Comparison of ENCODE assay signal across 17 mouse cellular contexts in the genomic region with DNA sequence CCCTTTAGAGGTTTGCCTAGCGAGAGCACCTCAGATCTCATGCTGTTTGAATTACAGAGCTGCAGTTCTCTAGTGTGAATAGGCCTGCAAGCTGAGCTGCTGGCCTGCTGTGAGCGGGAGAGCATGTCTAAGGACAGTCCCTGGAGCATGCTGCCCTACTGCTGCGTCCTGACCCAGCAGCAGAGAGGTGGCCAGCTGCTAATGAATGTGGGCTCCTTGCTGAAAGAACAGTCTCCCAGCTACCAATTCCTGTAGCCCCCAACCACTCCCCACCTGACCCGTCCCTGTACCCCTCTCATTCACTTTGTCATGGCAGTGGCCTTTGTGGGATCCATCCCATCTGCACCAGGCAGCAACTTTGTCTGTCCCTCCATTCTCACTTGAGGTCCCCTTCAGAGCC.
DNase-seq lines count a peak whose midpoint lies in the region; ATAC-seq and TF ChIP-seq lines count a peak whose summit lies in the region.
"Had no signal": no experiment of that assay in that cellular context is flagged by ENCODE, and none has a peak within 500 bp of the region (broad histone marks: within the 10 kb centered on the region; RNA-seq: fewer than 3 reads in every experiment).

No protein-coding gene starts in this region.

- H3K4me2 ChIP-seq in hindbrain, postnatal 0 days (ENCODE audit: low read depth, low read length) = no peak overlapping the region
- no peak overlapping the region for H3K4me2 ChIP-seq in hindbrain, embryonic 12.5 days (replicated peaks)
- H3K4me2 ChIP-seq in neural tube, embryonic 12.5 days (replicated peaks) = no peak overlapping the region
- H3K4me2 ChIP-seq: intestine, embryonic 15.5 days; kidney, embryonic 15.5 days; lung, embryonic 15.5 days had no signal

- no peak for ATAC-seq in hindbrain, postnatal 0 days
- ATAC-seq in hindbrain, embryonic 12.5 days (ENCODE audit: low FRiP score) = 0 out of 2 replicates have a peak, but pooled peaks have one; percentile 35
- ATAC-seq in neural tube, embryonic 12.5 days (ENCODE audit: low FRiP score, low read depth) = peak; percentile 71
- ATAC-seq: intestine, embryonic 15.5 days had no signal

- no peak overlapping the region for H3K9ac ChIP-seq in hindbrain, postnatal 0 days (replicated peaks; ENCODE audit: low read length)
- H3K9ac ChIP-seq in hindbrain, embryonic 12.5 days = 0 out of 2 replicates have a peak overlapping the region, but pooled peaks have one; percentile 8
- H3K9ac ChIP-seq in neural tube, embryonic 12.5 days = no peak overlapping the region
- H3K9ac ChIP-seq: intestine, embryonic 15.5 days; kidney, embryonic 15.5 days; lung, embryonic 15.5 days had no signal

- peak overlapping the region; percentile 57; the same call in 1 of the 2 replicates for H3K27ac ChIP-seq in hindbrain, embryonic 10.5 days
- no peak overlapping the region for H3K27ac ChIP-seq in hindbrain, postnatal 0 days
- H3K27ac ChIP-seq in embryonic facial prominence, embryonic 10.5 days (replicated peaks) = peak overlapping the region; percentile 24; the same call in 1 of the 2 replicates
- H3K27ac ChIP-seq in hindbrain, embryonic 12.5 days = peak overlapping the region; percentile 55
- H3K27ac ChIP-seq in neural tube, embryonic 12.5 days = no peak overlapping the region
- H3K27ac ChIP-seq: heart, embryonic 10.5 days; intestine, embryonic 15.5 days; kidney, embryonic 15.5 days; lung, embryonic 15.5 days had no signal

- no peaks in the 10 kb centered on the region for H3K36me3 ChIP-seq in hindbrain, embryonic 10.5 days
- no peaks in the 10 kb centered on the region for H3K36me3 ChIP-seq in hindbrain, postnatal 0 days (ENCODE audit: insufficient read depth, low read length)
- H3K36me3 ChIP-seq in embryonic facial prominence, embryonic 10.5 days (replicated peaks) = no peaks in the 10 kb centered on the region
- H3K36me3 ChIP-seq in hindbrain, embryonic 12.5 days = no peaks in the 10 kb centered on the region
- no peaks in the 10 kb centered on the region for H3K36me3 ChIP-seq in neural tube, embryonic 12.5 days
- H3K36me3 ChIP-seq: heart, embryonic 10.5 days; intestine, embryonic 15.5 days; kidney, embryonic 15.5 days; lung, embryonic 15.5 days had no signal

- WGBS in hindbrain, embryonic 10.5 days = 5% methylated on average over 4 of the region's 4 CpGs
- WGBS in hindbrain, postnatal 0 days = 21% methylated on average over 4 of the region's 4 CpGs
- 14% methylated on average over 4 of the region's 4 CpGs for WGBS in embryonic facial prominence, embryonic 10.5 days
- WGBS in hindbrain, embryonic 12.5 days = 18% methylated on average over 4 of the region's 4 CpGs
- WGBS in neural tube, embryonic 12.5 days = 10% methylated on average over 4 of the region's 4 CpGs

- peaks cover 9% of the 10 kb centered on the region; the same call in 1 of the 2 replicates for H3K27me3 ChIP-seq in hindbrain, embryonic 10.5 days (ENCODE audit: insufficient read depth, poor library complexity, severe bottlenecking)
- no peaks in the 10 kb centered on the region for H3K27me3 ChIP-seq in hindbrain, postnatal 0 days (ENCODE audit: insufficient read depth, low read length)
- H3K27me3 ChIP-seq in embryonic facial prominence, embryonic 10.5 days (replicated peaks; ENCODE audit: low read depth, poor library complexity, severe bottlenecking) = peaks cover 14% of the 10 kb centered on the region
- no peaks in the 10 kb centered on the region for H3K27me3 ChIP-seq in hindbrain, embryonic 12.5 days
- no peaks in the 10 kb centered on the region for H3K27me3 ChIP-seq in neural tube, embryonic 12.5 days (replicated peaks)
- H3K27me3 ChIP-seq: intestine, embryonic 15.5 days; kidney, embryonic 15.5 days; lung, embryonic 15.5 days had no signal

- H3K4me3 ChIP-seq in hindbrain, embryonic 10.5 days = no peak overlapping the region
- H3K4me3 ChIP-seq in hindbrain, postnatal 0 days (ENCODE audit: low read length) = no peak overlapping the region
- H3K4me3 ChIP-seq in embryonic facial prominence, embryonic 10.5 days = no peak overlapping the region
- H3K4me3 ChIP-seq in hindbrain, embryonic 12.5 days = no peak overlapping the region
- no peak overlapping the region for H3K4me3 ChIP-seq in neural tube, embryonic 12.5 days
- H3K4me3 ChIP-seq: heart, embryonic 10.5 days; intestine, embryonic 15.5 days; kidney, embryonic 15.5 days; lung, embryonic 15.5 days had no signal

- H3K4me1 ChIP-seq in hindbrain, embryonic 10.5 days (replicated peaks) = peaks cover 39% of the 10 kb centered on the region
- H3K4me1 ChIP-seq in hindbrain, postnatal 0 days (ENCODE audit: insufficient read depth, low read length) = peaks cover 12% of the 10 kb centered on the region
- peaks cover 33% of the 10 kb centered on the region for H3K4me1 ChIP-seq in embryonic facial prominence, embryonic 10.5 days
- H3K4me1 ChIP-seq in hindbrain, embryonic 12.5 days = peaks cover 34% of the 10 kb centered on the region
- peaks cover 40% of the 10 kb centered on the region for H3K4me1 ChIP-seq in neural tube, embryonic 12.5 days
- H3K4me1 ChIP-seq: intestine, embryonic 15.5 days had no signal

- peak; percentile 23 for DNase-seq in hindbrain, embryonic 10.5 days (ENCODE audit: low spot score)
- no peak for DNase-seq in hindbrain, postnatal 0 days (ENCODE audit: low spot score)
- no peak for DNase-seq in embryonic facial prominence, embryonic 10.5 days (ENCODE audit: low spot score)
- no peak for DNase-seq in gastrocnemius, postnatal 4 days (ENCODE audit: low spot score in 2 of 2)
- no peak for DNase-seq in adrenal gland, adult 18-20 months (ENCODE audit: low spot score in 2 of 2)
- no peak for DNase-seq in cerebellum, postnatal 4 days (ENCODE audit: low spot score in 2 of 2)
- DNase-seq: adrenal gland, postnatal 10 days; cerebellum, adult 9-11 months; gastrocnemius, postnatal 10 days; spleen, adult 18-20 months; thymus, postnatal 14 days had no signal

- no peaks in the 10 kb centered on the region for H3K9me3 ChIP-seq in hindbrain, embryonic 10.5 days
- no peaks in the 10 kb centered on the region for H3K9me3 ChIP-seq in hindbrain, postnatal 0 days (ENCODE audit: low read length)
- no peaks in the 10 kb centered on the region for H3K9me3 ChIP-seq in embryonic facial prominence, embryonic 10.5 days
- H3K9me3 ChIP-seq in hindbrain, embryonic 12.5 days (replicated peaks) = no peaks in the 10 kb centered on the region
- H3K9me3 ChIP-seq in neural tube, embryonic 12.5 days = no peaks in the 10 kb centered on the region
- H3K9me3 ChIP-seq: heart, embryonic 10.5 days; intestine, embryonic 15.5 days; kidney, embryonic 15.5 days; lung, embryonic 15.5 days had no signal

- TF ChIP-seq CTCF in hindbrain, postnatal 0 days (IDR thresholded peaks at IDR 0.05; ENCODE audit: low read depth) = no peak

Comparison
In these comparisons a context has a peak if more than half of its experiments do, and no peak if none do; other contexts are left out.
1. H3K27ac ChIP-seq: peak in hindbrain, embryonic 10.5 days (single experiment), embryonic facial prominence, embryonic 10.5 days (single experiment) and hindbrain, embryonic 12.5 days (single experiment); none in hindbrain, postnatal 0 days (single experiment) and neural tube, embryonic 12.5 days (single experiment).